Mouse (Mus musculus) gonadal fat pad, adult 2 months (tissue): Measurements from ENCODE around the gene Carhsp1. TPM values are rescaled to one million over a fixed set of nuclear protein-coding genes. Genes with fewer than 3 reads are reported as not detected.
A peak's percentile ranks its signal among the peaks of the same experiment; 100 is the strongest.

ENCODE experiments used
- DNase-seq: peaks from one replicate; pipeline ENCODE4 v3.0.0-alpha.2; 2012; ENCODE audit warnings: low read depth
- polyA plus RNA-seq: library from polyadenylated mRNA; depleted of rRNA; stranded (reverse); fragments of >200 nt; gene quantifications from 2 replicates; pipeline ENCODE4 v1.2.3, GENCODE M21; 2012; rRNA removed

Gene Carhsp1
- polyA plus RNA-seq, 1 experiment: 101 TPM

DNA sequence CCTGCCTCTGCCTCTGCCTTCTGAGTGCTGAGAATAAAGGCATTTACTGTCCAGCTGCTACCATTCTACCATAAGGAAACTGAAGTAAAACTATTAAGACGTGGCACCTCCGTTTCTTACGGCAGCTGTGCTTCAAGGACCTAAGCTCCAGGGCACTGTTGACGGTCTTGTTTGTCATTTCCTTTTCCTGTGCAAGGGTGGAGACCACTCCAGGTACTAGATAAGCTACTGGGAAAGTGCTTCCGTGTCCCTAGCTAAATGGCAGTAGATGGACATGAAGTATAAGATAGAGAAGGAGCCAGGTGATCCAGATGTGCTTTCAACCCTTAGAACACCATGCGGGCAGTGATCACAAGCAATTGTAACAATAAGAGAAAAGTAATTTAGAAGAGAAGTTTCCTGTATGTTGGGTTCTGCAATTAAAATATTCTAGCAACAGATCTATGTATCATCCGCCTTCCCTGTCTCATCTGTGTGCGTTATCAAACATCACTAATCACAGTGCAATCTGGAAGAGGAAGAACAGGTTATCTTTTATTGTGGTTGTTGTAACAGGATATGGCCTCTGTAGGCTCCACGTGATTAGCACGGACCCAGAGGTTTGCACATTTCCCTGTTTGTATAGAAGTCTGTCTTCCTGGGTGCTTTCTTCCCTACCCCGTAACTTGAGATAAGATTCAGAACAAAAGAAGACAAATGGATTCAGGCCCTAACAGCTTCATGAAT lies 32.3 kb downstream of the Carhsp1 start:
- no peak for DNase-seq

GRCm38 (mm10) chr16:8638131-8638530 lies 33.8 kb downstream of the Carhsp1 start:
- no peak for DNase-seq

- peak; percentile 64 for DNase-seq
Observed at GRCm38 (mm10) chr16:8637217-8638051, 34.5 kb downstream of the Carhsp1 start, which contains the start of the genes Pmm2 and Tmem186. Pmm2 (plus strand) TSS chr16:8637674. Tmem186 (minus strand) TSS chr16:8637712.

DNA sequence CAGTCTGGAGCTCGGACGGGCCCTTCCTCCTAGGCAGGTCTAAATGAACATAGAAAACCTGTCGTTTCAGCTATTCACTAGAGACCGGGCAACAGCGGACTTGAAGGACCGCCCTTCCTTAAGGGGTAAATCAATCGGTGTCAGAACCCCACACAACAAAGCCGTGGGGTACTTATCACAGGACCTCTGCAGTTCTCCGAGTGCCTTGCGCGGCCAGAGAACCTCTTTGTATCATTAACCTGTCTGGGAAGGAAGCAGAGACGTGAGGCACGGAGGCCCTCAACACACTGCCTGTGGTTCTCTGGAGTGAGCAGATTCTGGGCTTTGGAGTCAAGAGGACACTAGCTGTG lies 35.1 kb downstream of the Carhsp1 start:
- DNase-seq: no peak

GRCm38 (mm10) chr16:8631428-8631827 lies 40.5 kb downstream of the Carhsp1 start:
- DNase-seq: no peak

- no peak for DNase-seq
Observed at GRCm38 (mm10) chr16:8630419-8630818, 41.5 kb downstream of the Carhsp1 start.

- DNase-seq: no peak
Observed at GRCm38 (mm10) chr16:8620315-8621115, 51.4 kb downstream of the Carhsp1 start.

DNA sequence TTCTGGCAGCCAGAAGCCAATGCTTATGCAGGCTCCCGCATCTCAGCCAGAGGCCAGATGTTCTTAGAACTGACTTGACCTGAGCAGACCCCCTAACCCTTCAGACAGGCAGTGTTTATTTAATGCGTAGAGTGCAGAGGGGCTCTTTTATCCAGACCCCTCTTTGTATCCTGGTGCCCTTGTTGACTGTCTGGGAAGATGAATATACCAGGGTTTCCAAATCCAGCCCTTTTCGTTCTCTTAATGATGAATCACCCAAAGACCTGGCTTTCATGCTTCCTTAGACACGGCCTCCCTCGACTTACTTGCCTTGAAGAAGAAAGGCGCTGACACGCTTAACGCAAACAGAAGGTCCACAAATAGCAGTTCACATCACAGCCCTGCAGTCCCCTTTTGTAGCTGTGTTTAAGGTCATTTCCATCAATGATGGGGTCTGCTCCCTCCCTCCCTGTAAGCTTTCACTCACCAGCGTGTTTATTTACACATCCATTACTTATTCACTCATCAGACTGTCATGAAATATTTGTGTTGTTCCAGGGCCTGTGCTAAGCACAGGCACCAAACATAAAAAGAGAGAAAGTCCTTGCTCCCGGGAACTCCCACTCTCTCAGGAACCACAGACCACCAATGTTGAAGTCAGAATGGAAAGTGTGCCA lies 52.2 kb downstream of the Carhsp1 start:
- DNase-seq: no peak

DNA sequence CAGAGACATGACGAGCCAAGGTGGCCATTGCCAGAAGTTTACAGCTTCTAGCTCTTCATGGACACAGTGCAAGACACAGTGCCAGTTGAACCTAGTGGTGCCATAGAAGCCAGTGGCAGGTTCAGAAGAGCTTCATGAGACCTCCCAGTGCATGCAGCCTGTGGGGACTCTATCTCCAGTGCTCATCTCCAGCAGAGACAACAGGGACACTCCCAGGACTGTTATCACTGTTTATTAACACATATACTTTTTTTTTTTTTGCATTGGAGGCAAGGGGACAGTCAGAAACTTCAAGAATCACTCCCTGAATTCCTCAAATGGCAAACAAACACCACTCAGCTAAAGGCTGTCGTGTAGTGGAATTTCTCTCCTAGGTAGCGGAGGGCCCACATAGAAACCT lies 58.5 kb downstream of the Carhsp1 start:
- no peak for DNase-seq

DNA sequence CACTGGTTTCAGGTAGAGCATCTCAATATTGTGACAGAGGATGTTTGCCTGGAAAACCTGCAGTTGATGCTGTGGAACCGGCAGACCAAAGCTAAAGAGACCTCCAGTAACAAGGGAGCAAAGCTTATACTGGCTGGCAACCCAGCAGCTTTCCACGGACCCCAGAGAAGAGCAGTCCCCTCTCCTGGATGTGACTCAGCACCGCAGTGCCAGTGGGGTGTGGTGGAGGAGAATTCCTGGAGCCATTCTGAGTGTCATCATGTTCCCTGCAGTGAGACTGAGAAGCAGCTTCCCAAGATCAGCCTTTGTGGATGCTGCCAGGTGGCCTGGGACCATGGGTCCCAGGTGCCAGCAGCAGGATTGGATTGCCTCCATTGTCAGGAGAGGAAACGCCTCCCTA lies 58.9 kb downstream of the Carhsp1 start:
- DNase-seq: no peak

DNA sequence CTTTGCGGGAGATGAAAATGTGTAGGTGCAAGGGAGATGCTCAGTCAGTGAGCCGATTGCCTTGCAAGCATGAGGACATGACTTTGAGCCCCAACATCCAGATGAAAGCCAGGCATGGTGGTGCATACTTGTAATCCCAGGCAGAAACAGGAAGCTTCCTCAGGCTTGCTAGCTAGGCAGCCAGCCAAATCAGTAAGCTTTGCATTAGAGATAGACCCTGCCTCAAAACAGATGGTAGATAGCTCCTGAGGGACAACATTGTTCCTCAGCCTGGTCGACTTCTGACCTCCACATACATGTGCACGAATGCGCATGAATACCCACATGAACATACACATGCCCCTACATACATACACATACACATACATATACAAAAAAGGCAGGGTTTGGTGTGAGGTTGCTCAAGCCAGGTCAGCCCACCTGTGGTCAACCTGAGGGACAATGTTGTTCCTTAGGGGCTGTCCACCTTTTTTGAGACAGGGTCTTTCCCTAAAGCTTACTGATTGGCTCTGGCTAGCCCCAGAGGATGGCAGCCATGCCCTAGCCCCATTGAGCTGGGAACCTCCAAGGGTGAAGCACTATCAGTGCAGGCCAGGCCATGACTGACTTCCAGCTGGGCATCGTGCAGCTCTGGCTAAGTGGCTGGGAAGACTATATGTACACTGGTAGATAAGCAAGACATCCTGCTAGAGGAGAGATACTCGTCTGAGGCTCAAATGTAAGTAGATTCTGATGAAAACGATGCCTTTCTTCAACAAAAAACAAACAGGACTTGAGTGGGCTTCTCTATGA lies 59.5 kb downstream of the Carhsp1 start:
- DNase-seq: no peak

DNA sequence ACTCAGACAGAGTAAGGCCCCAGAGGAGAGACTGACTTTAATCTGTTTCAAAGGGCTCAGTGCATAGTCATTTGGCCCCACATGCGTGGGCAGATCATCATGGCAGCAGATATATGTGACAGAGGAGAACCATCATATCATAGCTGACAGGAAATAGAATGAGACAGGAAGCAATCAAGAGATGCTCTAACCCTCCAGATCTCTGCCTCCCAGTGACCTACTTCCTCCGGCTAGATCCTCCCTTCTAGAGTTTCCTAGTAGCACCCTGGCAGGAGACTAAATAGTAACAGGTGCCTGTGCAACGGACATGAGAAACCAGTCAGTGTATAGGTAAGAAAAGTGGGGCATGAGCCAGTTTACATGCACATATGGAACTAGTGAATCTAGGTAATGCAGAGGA lies 61.6 kb downstream of the Carhsp1 start:
- no peak for DNase-seq

Other genes starting within 250 kb of the Carhsp1 start
- 0.07 and 0.19 TPM in 2 replicates for gene Tmem114, start 247.0 kb downstream of the Carhsp1 start, polyA plus RNA-seq
- gene Mettl22, start 201.4 kb downstream of the Carhsp1 start, polyA plus RNA-seq: 17.8 and 25.0 TPM in 2 replicates
- gene Abat, start 158.7 kb downstream of the Carhsp1 start, polyA plus RNA-seq: 17.3 and 17.8 TPM in 2 replicates
- gene Pmm2, start 34.5 kb downstream of the Carhsp1 start, polyA plus RNA-seq: 59.8 and 66.5 TPM in 2 replicates
- 12.1 and 12.3 TPM in 2 replicates for gene Tmem186, start 34.4 kb downstream of the Carhsp1 start, polyA plus RNA-seq
- gene Gm5767, start 8.6 kb upstream of the Carhsp1 start, polyA plus RNA-seq: 2.3 and 4.2 TPM in 2 replicates
- 30.6 and 39.9 TPM in 2 replicates for gene Usp7, start 120.2 kb upstream of the Carhsp1 start, polyA plus RNA-seq
- gene 1810013L24Rik, start 157.9 kb upstream of the Carhsp1 start, polyA plus RNA-seq: 25.6 and 29.4 TPM in 2 replicates